Mouse (Mus musculus): ENCODE measurements around the gene Mitf.

GRCm38 (mm10) chr6:97759301-97759700 is 47.6 kb upstream of the Mitf start:
- peak; percentile 88 for TF ChIP-seq CTCF (IDR thresholded peaks at IDR 0.05; ENCODE audit: low read depth)
- no peak for TF ChIP-seq EP300 (optimal IDR thresholded peaks at IDR 0.05)
